Mouse (Mus musculus): Measurements from ENCODE around the gene Cib4. TPM values are rescaled to one million over a fixed set of nuclear protein-coding genes. Genes with fewer than 3 reads are reported as not detected.

Cib4 gene
- polyA plus RNA-seq, 1 experiment from 2014 or later = not detected

DNA sequence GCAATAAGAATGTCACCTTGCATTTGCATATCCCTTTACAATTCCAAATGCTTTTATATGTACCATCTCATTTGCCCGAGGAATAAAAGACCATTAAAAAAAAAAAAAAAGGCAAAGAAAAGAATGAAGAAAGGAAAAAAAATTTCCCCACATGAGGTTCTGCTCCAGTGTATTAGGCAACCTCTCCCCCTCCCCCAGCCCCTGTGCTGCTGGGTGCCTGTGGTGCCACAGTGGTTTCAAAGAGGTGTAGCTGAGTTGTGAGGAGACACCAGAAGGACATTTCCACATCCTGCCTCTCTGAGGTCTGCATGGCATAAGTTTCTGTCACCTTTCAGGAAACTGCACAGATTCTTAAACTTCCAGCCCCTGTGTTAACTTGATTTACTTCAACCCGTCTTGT, 3.0 kb upstream of the Cib4 start:
- H3K27me3 ChIP-seq = 0 out of 2 replicates have a peak, but pooled peaks cover 8% of the 10 kb centered on the region
- no peak overlapping the region for H3K4me3 ChIP-seq (replicated peaks)
- no peak overlapping the region for H3K27ac ChIP-seq (replicated peaks)
- no peak overlapping the region for H3K4me2 ChIP-seq
- no peak overlapping the region for H3K9ac ChIP-seq
- no peaks in the 10 kb centered on the region for H3K4me1 ChIP-seq (replicated peaks)
- no peak for ATAC-seq (ENCODE audit: insufficient read depth)
- WGBS (ENCODE audit: insufficient replicate concordance) = 22% methylated on average over 2 of the region's 2 CpGs
- H3K9me3 ChIP-seq (replicated peaks) = no peaks in the 10 kb centered on the region
- no peaks in the 10 kb centered on the region for H3K36me3 ChIP-seq (replicated peaks)

DNA sequence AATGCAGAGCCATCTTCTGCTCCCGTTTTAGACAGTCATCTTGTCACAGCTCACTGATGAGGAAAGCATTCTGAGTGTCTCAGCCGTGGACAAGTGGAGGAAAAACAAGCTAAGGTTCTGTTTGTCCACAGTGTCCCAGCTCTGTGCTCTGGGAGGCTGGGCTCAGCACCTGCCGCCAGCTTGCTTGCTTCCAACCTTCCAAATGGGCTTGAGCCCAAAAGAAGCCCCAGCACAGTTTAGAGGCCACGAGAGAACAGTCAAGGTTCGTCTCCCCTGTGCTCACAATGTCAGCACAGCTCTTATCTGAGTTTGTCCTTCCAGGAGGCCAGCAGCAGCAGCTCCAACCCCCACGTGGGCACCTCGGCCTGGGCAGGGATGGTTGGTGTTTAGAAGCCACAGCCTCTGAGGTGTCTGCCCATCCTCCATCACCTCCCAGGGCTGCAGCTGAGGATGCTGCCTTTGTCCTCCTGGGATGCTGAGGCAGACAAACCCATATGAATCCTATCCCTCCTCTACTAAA, 9.5 kb downstream of the Cib4 start:
- no peak overlapping the region for H3K4me2 ChIP-seq
- H3K4me3 ChIP-seq (replicated peaks) = no peak overlapping the region
- ATAC-seq (ENCODE audit: insufficient read depth) = no peak
- no peaks in the 10 kb centered on the region for H3K27me3 ChIP-seq
- no peaks in the 10 kb centered on the region for H3K4me1 ChIP-seq (replicated peaks)
- no peak overlapping the region for H3K27ac ChIP-seq (replicated peaks)
- H3K9me3 ChIP-seq (replicated peaks) = no peaks in the 10 kb centered on the region
- WGBS (ENCODE audit: insufficient replicate concordance) = 22% methylated on average over 7 of the region's 7 CpGs
- no peak overlapping the region for H3K9ac ChIP-seq
- H3K36me3 ChIP-seq (replicated peaks) = no peaks in the 10 kb centered on the region

DNA sequence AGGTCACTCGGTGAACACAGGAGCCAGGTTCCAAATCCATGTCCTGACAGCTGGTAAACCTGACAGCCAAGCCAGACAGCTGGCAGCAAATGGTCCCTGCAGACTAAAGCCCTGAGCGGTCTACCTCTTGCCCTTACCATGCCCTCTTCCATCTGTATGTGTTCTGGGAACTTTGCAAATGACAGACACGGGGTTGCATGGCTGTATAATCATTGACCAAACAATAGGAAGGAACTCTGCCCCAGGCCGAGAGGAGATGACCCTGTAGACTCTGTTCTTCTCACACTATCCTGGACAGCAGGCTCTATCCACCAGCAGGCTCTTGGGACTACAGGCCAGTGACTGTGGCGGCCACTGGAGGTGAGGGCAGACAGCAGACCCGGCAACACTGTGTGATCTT, 11.0 kb downstream of the Cib4 start:
- Histone ChIP-seq H3K36me3 (replicated peaks) (no peaks in the 10 kb centered on the region), H3K4me1 (replicated peaks) (no peaks in the 10 kb centered on the region), H3K9ac (no peak overlapping the region), H3K4me3 (replicated peaks) (no peak overlapping the region), H3K27ac (replicated peaks) (no peak overlapping the region), H3K4me2 (no peak overlapping the region), H3K27me3 (peaks cover 5% of the 10 kb centered on the region; the same call in 1 of the 2 replicates), H3K9me3 (replicated peaks) (no peaks in the 10 kb centered on the region)
- WGBS (ENCODE audit: insufficient replicate concordance) = 53% methylated on average over 6 of the region's 6 CpGs
- peak; percentile 40; the same call in 1 of the 2 replicates for ATAC-seq (ENCODE audit: insufficient read depth)

DNA sequence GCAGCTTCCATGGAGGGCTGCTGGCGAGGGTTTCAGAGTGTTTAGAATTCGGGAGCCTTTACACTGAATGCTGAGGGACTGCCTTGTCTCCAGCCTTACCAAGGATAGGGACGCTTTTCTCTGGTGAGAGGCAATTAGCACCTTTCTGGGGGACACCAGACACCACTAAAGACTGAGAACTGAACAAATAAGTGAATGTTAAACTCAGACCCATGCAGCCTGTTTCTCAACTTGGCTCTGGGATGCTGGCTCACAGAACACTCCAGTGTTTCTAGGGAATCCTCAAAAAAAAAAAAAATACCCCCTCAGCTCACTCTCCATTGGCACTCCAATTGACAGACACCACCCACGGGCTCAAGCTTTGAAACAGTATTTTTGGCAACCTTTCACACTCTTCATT, 16.7 kb downstream of the Cib4 start:
- Histone ChIP-seq H3K9ac (no peak overlapping the region), H3K4me2 (no peak overlapping the region), H3K27me3 (peaks cover 21% of the 10 kb centered on the region), H3K36me3 (replicated peaks) (no peaks in the 10 kb centered on the region), H3K9me3 (replicated peaks) (no peaks in the 10 kb centered on the region), H3K4me1 (replicated peaks) (no peaks in the 10 kb centered on the region), H3K4me3 (replicated peaks) (no peak overlapping the region), H3K27ac (replicated peaks) (no peak overlapping the region)
- ATAC-seq (ENCODE audit: insufficient read depth) = no peak
- 25% methylated on average over 4 of the region's 4 CpGs for WGBS (ENCODE audit: insufficient replicate concordance)

DNA sequence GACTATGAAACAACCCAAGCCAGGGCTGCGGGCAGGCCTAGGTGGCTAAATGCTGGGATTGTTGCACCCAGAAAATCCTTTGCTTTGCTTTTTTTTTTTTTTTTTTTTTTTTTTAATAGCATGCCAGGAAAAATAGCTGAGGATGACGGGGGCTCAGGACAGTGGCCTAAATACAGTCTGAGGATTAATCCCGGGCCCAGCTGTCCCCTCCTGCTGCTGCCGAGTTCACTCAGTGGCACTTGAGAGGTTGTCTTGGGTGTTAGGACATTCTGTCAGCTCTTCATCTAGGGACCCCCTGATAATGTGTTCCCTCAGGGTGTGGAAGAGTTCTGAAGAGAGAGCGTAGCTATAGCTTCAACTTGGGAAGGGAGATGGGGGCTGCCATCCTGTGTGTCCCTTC, 18.5 kb downstream of the Cib4 start:
- H3K36me3 ChIP-seq (replicated peaks) = no peaks in the 10 kb centered on the region
- WGBS (ENCODE audit: insufficient replicate concordance) = 73% methylated on average over 5 of the region's 5 CpGs
- no peak overlapping the region for H3K27ac ChIP-seq (replicated peaks)

DNA sequence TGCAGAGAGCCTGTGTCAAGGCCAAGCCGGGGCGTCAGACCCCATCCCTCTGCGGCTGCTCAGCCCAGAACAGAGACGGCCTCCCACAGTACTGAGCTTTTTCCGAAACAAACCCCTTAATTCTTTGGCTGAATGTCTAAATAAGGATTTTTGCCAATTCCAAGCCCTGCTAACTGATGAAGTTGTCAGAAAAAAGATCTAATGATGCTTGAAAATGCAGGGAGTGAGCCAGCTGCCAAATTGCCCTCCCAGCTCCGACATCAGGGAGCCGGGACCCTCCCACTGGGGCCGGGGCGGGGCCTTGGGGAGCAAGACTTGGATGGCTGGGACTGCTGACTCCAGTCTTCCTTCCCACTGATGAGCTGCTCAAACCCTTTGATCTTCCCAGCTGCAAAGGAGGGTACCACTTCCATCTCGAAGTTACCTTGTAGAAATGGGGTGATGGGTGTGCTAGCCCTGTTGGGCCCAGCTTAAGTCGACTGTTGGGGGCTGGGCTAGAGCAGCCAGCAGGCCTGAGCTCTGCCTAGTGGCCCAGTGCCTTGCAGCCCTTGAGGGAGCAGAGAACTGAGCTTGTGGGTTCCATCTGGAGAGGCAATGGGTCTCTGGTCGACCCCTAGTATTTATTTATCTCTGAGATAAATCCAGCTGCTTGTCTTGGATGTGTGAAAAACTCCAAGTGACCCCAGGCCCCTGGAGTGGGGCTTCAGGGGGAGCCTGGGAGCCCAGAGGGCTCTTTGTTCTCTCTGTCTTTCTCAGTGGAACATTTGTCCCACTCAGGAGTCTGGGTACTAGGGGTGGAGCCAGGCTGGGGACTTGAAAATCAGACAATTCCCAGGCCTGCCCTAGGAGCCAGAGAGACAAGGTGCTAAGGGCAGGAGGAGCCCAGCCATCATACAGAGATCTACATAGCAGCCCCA, 19.5 kb downstream of the Cib4 start:
- H3K36me3 ChIP-seq (replicated peaks) = no peaks in the 10 kb centered on the region
- no peak overlapping the region for H3K9ac ChIP-seq
- no peak overlapping the region for H3K4me2 ChIP-seq
- no peaks in the 10 kb centered on the region for H3K4me1 ChIP-seq (replicated peaks)
- no peaks in the 10 kb centered on the region for H3K9me3 ChIP-seq (replicated peaks)
- H3K27ac ChIP-seq (replicated peaks) = no peak overlapping the region
- no peak overlapping the region for H3K4me3 ChIP-seq (replicated peaks)
- ATAC-seq (ENCODE audit: insufficient read depth) = no peak
- WGBS (ENCODE audit: insufficient replicate concordance) = 51% methylated on average over 12 of the region's 12 CpGs
- peaks cover 21% of the 10 kb centered on the region for H3K27me3 ChIP-seq

More for the DNA sequence above, 18.5 kb downstream of the Cib4 start:
- H3K4me1 ChIP-seq (replicated peaks) = no peaks in the 10 kb centered on the region
- no peak for ATAC-seq (ENCODE audit: insufficient read depth)
- no peak overlapping the region for H3K9ac ChIP-seq
- H3K4me2 ChIP-seq = no peak overlapping the region
- H3K4me3 ChIP-seq (replicated peaks) = no peak overlapping the region
- peaks cover 21% of the 10 kb centered on the region for H3K27me3 ChIP-seq
- no peaks in the 10 kb centered on the region for H3K9me3 ChIP-seq (replicated peaks)

DNA sequence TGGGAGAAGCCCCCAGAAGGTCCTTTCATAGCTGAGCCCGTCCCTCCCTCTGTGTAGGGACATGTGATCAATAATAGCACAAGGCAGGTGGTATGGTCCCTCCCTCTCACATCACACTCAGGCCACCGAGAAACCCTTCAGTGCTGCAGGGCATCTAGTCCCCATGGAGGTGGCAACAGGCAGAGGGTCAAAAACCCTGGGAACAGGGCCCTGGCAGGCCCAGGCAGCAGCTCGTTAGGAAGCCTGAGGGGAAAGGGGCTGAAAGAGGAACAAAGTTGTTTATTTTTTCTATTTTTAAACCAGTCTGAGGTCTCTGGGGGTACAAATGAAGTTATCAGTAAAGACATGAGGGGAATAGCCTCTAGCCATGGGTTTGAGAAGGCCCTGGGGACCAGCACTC, 21.4 kb downstream of the Cib4 start:
- Histone ChIP-seq H3K4me2 (no peak overlapping the region), H3K9me3 (replicated peaks) (no peaks in the 10 kb centered on the region), H3K4me1 (replicated peaks) (peaks cover 13% of the 10 kb centered on the region), H3K27ac (replicated peaks) (no peak overlapping the region), H3K27me3 (peaks cover 12% of the 10 kb centered on the region), H3K4me3 (replicated peaks) (no peak overlapping the region), H3K9ac (no peak overlapping the region), H3K36me3 (replicated peaks) (no peaks in the 10 kb centered on the region)
- 31% methylated on average over 3 of the region's 3 CpGs for WGBS (ENCODE audit: insufficient replicate concordance)
- no peak for ATAC-seq (ENCODE audit: insufficient read depth)

DNA sequence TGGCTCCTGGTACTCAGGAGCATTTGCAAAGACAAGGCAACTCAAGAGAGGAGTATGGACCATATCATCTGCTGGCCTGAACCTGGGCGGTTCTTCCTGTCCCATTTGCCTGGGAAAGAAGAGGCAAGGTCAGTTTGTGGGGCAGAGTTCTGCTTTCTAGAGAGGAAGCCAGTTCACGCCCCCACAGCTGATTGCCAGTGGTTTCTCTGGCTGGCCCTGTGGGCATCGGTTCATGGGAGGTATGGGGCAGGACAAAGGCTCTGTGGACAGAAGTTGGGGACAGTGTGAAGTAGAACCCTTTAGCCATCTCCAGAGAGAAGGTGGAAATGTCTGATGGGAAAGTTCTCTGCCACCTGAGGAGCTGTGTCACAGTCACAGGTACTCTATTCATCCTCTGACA, 22.5 kb downstream of the Cib4 start:
- no peak overlapping the region for H3K4me2 ChIP-seq

DNA sequence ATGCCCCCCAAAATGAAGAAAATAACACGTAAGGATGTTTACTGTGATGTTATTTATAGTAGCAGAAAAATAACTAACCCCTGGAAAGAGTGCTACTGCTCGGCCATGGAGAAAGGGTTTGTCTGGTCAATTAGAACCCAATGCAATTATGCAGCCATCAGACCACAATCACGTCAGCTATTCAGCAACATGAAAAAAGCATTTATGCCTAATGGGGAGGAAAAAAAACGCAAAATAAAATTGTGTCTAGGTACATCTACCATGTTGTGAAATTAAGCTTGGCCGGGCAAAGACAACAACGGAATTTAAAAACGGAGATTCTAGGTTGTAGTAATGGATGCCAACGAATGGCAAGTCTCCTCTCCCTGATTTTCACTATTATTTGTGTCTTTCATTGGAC, 23.2 kb downstream of the Cib4 start:
- Histone ChIP-seq H3K4me2 (no peak overlapping the region), H3K36me3 (replicated peaks) (no peaks in the 10 kb centered on the region), H3K9ac (no peak overlapping the region), H3K27me3 (no peaks in the 10 kb centered on the region), H3K4me3 (replicated peaks) (no peak overlapping the region), H3K27ac (replicated peaks) (no peak overlapping the region), H3K9me3 (replicated peaks) (no peaks in the 10 kb centered on the region), H3K4me1 (replicated peaks) (peaks cover 31% of the 10 kb centered on the region)
- WGBS (ENCODE audit: insufficient replicate concordance) = 73% methylated on average over 8 of the region's 8 CpGs
- no peak for ATAC-seq (ENCODE audit: insufficient read depth)

More for the DNA sequence above, 22.5 kb downstream of the Cib4 start:
- Histone ChIP-seq H3K9ac (no peak overlapping the region), H3K4me3 (replicated peaks) (no peak overlapping the region), H3K36me3 (replicated peaks) (no peaks in the 10 kb centered on the region), H3K27ac (replicated peaks) (no peak overlapping the region), H3K27me3 (peaks cover under 1% of the 10 kb centered on the region; the same call in 1 of the 2 replicates), H3K9me3 (replicated peaks) (no peaks in the 10 kb centered on the region), H3K4me1 (replicated peaks) (peaks cover 24% of the 10 kb centered on the region)
- ATAC-seq (ENCODE audit: insufficient read depth) = no peak
- 22% methylated on average over 3 of the region's 3 CpGs for WGBS (ENCODE audit: insufficient replicate concordance)

DNA sequence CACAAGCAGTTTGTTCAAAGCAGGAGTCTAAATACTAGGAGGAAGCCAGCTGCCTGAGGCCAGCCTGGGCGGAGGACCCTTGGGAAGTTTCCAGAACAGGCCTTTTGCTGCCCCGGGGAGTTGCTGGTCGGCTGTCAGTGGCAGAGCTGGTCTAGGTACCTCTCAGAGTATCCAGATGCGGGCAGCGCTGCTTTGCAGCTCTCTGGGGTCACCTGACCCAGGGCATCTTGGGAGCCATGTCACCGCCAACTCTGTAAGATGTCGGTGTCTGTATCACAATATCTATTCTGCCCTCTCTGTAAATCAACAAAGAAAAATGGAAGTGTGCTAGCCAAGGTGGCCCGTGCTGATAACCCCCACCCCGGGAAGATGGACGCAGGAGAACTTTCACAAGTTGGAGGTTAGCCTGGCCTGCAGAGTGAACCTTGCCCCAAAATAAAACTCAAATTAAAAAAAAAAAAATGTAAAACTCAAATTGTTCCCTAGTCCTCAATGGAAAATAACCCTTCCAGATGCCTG, 25.4 kb downstream of the Cib4 start:
- 45% methylated on average over 10 of the region's 10 CpGs for WGBS (ENCODE audit: insufficient replicate concordance)
- Histone ChIP-seq H3K4me1 (replicated peaks) (peaks cover 31% of the 10 kb centered on the region), H3K27ac (replicated peaks) (no peak overlapping the region), H3K36me3 (replicated peaks) (no peaks in the 10 kb centered on the region), H3K27me3 (no peaks in the 10 kb centered on the region), H3K4me2 (no peak overlapping the region), H3K9me3 (replicated peaks) (no peaks in the 10 kb centered on the region), H3K9ac (no peak overlapping the region), H3K4me3 (replicated peaks) (no peak overlapping the region)
- peak; percentile 29; the same call in 1 of the 2 replicates for ATAC-seq (ENCODE audit: insufficient read depth)

DNA sequence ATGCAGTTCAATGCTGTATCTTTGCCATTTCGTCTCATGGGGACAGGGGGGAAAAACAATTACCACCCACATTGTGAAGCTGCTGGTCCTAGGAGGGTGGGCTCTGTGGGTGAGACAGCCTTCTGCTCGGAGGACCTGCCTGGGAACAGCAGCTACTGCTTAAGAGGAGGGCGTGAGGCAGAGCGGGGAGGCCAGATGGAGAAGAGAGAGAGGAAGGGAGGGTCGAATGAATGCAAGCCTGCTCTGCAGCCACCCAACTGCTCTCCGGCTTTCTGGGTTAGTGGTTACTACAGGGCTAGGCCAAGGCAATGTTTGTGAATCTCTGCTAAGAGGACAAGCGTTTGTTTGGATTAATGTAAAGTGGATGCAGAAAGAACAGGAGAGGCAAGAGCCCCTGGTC, 26.1 kb downstream of the Cib4 start:
- no peaks in the 10 kb centered on the region for H3K36me3 ChIP-seq (replicated peaks)
- H3K27me3 ChIP-seq = no peaks in the 10 kb centered on the region
- ATAC-seq (ENCODE audit: insufficient read depth) = no peak
- no peaks in the 10 kb centered on the region for H3K9me3 ChIP-seq (replicated peaks)
- no peak overlapping the region for H3K9ac ChIP-seq
- H3K4me3 ChIP-seq (replicated peaks) = no peak overlapping the region
- no peak overlapping the region for H3K4me2 ChIP-seq
- H3K27ac ChIP-seq (replicated peaks) = peak overlapping the region; percentile 65
- H3K4me1 ChIP-seq (replicated peaks) = peaks cover 31% of the 10 kb centered on the region
- 43% methylated on average over 7 of the region's 7 CpGs for WGBS (ENCODE audit: insufficient replicate concordance)
